Mouse (Mus musculus) liver, embryonic 14.5 days (tissue): Measurements from ENCODE around the gene Ppp1r15a.

Experiments
- CTCF ChIP-seq: IDR thresholded peaks from 2 replicates; pipeline ENCODE4 v1.5.1; 2016; ENCODE audit warnings: antibody characterized with exemption, low read depth, control low read depth
- EP300 ChIP-seq: IDR thresholded peaks from 2 replicates; pipeline ENCODE4 v1.6.1; 2016; ENCODE audit warnings: antibody characterized with exemption, low read depth

GRCm38 (mm10) chr7:45529461-45529860 is 3.4 kb upstream of the Ppp1r15a start:
- TF ChIP-seq CTCF (no peak), EP300 (no peak)
